Mouse (Mus musculus) layer of hippocampus, postnatal 36 days (tissue): ENCODE data around the gene Zfp568. TPM values are rescaled to one million over a fixed set of nuclear protein-coding genes. Genes with fewer than 3 reads are reported as not detected.

Source experiments
- DNase-seq, 2 experiments: peaks; one replicate each; pipeline ENCODE4 v3.0.0; 2022
- total RNA-seq, 2 experiments: library from RNA; stranded (reverse); gene quantifications; 2 replicates each; pipeline ENCODE4 v1.2.3; 2021

The Zfp568 gene
- total RNA-seq, 2 experiments from 2014 or later: 4.3 to 5.6 TPM

GRCm38 (mm10) chr7:29992698-29993097 lies 8.9 kb downstream of the Zfp568 start:
- no peak for DNase-seq

- no peak for DNase-seq
Measured at GRCm38 (mm10) chr7:29993340-29993739, 9.6 kb downstream of the Zfp568 start.

DNA sequence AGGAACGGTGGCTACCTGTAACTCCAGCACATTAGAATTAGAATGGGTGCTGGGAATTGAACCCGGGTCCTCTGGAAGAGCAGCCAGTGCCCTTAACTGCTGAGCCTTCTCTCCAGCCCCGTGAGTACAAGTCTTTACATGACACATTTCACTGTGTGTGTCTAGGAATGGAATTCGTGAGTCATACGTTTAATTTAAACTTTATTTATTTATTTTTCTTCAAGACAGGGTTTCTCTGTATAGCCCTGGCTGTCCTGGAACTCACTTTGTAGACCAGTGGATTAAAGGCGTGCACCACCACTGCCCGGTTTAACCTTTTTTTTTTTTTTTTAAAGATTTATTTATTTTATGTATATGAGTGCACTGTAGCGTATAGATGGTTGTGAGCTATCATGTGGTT lies 11.4 kb downstream of the Zfp568 start:
- DNase-seq: no peak

GRCm38 (mm10) chr7:30000601-30001000 lies 16.8 kb downstream of the Zfp568 start:
- DNase-seq: no peak

- DNase-seq: no peak
Measured at GRCm38 (mm10) chr7:30007601-30008000, 23.8 kb downstream of the Zfp568 start.

DNA sequence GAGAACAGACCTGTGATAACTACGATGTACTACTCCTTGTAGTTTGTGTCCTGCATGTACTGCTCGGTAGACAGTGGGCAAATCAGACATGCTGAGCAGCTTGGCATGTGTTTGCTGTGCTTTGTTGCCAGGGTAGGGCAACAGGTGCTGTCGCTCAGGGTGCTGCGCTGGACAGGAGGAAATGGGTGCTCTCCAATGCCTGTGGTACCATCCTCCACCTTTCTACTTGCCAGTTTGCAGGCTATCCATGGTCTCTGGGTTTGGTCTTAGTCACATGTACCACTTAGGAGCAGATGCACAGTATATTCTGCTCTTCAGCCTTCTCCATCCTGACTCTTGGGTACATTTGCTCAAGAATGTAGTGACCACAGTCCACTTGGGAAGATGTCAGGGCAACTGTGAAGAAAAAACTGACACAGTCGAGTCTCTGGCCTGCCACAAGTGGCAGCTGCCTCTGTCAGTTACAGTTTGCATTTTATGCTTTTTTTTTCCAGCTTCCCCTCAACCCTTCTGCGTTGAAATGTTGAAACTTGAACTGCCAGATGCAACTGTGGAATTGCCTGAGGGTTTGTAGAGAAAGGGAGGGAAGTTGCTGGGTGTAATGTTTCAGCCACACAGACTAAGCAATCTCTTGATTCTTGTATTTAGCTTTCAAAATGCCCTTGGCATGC lies 24.4 kb downstream of the Zfp568 start:
- DNase-seq: no peak

- peak; percentile 24 to 25 for DNase-seq
Measured at GRCm38 (mm10) chr7:30009321-30010085, 25.7 kb downstream of the Zfp568 start.

DNA sequence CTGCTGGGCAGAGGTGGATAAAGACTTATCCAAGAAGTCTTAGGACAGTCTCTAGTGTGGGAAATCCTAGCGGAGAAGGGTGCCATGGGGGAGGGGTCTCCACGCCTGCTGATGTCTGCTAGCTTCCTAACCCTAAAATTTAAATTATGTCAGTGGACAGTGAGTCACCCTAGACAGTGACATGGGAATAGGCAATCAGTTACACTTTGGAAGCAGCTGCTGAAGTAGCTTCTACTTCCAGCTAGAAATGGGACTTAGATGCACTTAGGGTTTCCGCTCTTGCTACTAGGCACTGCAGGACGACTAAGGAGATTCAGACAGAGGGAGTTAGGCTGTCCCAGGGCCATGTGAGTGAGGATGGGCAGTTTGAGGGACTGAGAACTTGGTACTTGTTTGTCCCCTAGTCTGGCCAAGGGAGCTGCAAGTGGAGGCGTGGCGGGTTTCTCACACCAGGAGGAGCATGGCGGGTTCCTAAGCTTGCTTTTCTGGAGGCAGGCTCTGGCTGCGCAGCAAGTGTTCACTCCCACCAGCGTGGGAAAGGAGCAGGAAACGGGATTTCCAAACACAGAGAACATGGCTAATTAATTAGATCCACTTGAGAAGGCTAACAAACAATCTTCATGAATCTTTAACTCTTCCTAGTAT lies 26.9 kb downstream of the Zfp568 start:
- no peak for DNase-seq

DNA sequence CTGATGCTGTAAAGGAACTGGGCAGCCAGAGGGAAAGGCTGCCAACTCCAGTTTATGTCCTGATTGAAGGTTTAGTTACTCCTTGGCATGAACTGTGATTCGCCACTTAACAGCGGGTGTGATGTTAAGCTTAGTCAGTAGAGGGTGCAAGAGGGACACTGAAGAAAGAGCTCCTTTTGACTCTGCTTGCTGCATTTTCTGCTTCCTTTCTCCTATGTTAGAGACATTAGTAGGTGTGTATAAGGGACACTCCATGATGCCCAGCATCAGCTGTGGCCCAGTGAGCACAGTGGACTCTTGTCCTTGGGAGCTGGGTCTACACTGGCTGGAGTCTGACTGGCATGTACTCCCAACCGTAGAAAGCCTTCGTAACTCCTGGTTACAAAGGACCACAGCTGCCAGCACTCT lies 29.2 kb downstream of the Zfp568 start:
- peak; percentile 24 to 51 for DNase-seq

DNA sequence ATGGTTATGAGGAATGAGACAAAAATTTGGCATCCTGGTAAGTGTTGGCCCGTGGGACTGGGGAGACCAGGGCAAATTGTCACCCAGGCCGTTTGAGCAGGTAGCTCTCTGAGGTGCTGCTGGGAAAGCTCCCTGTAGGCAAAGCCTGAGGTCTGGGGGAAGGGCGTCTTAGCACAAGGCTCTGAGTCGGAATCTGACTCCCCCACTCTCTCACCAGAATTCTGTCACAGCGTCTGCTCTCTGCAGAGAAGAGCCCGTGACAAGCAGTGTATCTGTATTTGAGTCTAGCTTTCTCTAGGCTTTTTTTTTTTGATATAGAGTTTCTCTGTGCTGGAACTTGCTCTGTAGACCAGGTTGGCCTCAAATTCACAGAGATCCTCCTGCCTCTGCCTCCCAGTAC lies 33.5 kb downstream of the Zfp568 start:
- no peak for DNase-seq

GRCm38 (mm10) chr7:30019543-30019942 lies 35.8 kb downstream of the Zfp568 start:
- no peak for DNase-seq

DNA sequence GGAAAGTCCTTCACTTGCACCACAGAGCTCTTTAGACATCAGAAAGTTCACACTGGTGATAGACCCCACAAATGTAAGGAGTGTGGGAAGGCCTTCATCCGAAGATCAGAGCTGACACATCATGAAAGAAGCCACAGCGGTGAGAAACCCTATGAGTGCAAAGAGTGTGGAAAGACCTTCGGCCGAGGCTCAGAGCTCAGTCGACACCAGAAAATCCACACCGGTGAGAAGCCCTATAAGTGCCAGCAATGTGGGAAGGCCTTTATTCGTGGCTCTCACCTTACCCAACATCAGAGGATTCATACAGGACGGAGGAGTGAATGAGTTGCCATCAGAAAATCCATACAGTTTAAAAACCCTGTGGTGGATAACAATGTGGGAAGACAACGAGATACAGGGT lies 39.6 kb downstream of the Zfp568 start:
- no peak for DNase-seq

DNA sequence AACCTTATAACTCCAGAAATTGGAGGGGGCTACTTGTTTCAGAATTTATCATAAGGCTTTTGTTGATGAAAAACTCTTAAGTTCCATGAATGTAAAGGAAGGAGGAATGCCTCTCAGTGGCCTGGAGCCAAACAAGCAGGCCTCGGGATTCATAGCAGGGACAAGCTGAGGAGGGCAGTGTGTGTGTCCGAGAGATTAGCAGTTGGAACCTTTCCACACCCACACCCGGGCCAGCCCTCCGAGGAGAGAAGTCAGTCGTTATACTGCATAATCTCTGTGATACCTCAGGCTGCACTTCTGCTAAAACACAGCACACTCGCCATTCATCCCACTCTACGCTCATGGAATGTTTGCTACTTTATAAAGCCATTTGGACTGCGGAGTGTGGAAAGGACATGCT lies 40.0 kb downstream of the Zfp568 start:
- no peak for DNase-seq

DNA sequence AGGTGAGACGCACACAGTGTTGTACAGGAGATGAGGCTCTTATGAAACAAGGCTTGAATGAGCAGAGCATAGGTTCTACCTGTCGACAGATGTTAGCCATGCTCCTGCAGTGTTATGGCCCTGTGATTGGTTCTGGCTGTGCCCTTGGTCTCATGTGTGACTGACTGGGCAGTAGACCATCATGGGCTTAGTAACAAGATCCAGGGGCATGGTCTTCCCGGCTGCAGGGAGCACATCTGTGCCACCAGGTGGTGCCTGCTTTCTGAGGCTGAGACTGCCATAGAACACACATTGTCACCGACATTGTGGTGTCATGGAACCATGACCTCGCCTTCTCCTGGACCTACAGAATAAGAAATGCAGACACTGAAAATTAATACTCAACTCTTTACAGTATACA lies 41.6 kb downstream of the Zfp568 start:
- no peak for DNase-seq

DNA sequence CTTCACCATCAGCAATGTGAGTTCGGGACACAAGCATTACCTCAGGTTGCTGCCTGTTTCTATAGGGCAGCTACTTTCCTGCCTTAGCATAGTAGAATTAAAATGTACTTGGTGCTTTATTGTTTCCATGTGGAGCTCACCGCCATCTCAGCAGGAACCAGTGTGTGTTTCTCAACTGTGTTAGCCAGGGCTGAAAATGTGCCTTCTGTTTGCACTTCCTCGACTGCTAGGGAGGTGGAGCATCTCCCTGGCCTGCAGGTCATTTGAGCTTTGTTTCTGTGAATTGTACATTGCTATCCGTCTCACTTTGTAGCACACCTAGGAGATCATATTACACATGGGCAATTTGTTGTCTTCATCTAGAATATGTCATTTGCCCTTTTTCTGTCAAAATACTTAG lies 43.6 kb downstream of the Zfp568 start:
- DNase-seq: no peak

DNA sequence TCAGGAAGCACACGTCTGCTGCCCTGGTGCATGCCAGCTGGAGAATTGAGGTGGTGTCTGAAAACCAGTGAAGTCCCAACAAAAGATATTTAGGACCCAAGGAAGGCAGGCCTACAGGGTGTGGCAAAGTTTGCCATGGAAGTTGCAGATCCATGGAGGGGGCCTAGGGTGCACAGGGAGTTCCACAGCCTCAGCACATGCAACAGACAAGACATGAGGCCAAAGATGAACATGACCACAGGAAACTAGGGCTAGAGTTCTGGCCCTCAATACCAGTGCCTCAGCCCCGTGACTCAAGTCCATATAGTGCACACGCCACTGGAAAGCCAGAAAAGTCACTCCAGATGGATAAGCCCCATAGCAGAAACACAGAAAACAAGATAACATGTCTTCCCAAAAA lies 44.8 kb downstream of the Zfp568 start:
- no peak for DNase-seq

DNA sequence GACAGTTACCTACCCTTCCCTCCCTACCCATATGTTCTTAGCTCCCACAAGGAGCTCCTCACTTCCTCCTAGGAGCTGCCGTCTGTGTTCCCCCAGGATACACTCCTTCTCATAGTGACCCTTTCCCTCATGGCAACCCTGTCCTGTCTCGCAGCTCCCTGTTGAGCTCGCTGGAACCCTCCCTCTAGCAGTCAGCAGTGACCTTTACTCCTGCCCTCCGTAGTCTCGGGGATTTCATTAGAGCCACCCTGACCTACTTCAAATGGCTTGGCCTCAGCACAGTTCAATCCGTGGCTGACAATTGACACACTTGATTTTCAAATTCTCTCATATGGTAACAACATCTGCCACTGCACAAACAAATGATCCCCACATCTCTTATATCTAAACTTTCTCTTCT lies 46.9 kb downstream of the Zfp568 start:
- DNase-seq: no peak

- DNase-seq: no peak
Measured at GRCm38 (mm10) chr7:30031379-30031778, 47.6 kb downstream of the Zfp568 start.

- DNase-seq: no peak
Measured at GRCm38 (mm10) chr7:30034331-30034730, 50.6 kb downstream of the Zfp568 start.

DNA sequence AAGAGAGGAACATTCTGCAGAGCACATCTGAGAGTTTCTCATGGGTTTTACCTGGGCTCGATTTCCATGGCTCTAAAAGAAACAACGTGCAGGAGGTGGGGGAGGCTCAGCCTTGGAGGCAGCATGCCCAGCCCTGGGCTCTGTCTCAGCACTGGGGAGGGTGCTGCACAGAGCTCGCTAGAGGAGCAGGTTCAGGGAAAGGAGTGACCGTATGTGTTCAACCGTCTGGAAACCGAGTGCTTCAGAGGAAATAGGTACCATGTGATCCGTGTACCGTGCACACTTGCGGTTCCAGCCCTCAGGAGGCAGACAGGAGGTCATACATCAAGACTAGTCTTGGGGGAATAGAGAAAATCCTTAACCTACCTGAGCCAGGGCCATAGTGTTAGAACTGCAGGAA lies 60.6 kb downstream of the Zfp568 start:
- no peak for DNase-seq

GRCm38 (mm10) chr7:30048126-30048525 lies 64.4 kb downstream of the Zfp568 start:
- DNase-seq: peak; percentile 15 to 18

GRCm38 (mm10) chr7:30050882-30051548 lies 67.3 kb downstream of the Zfp568 start, which contains the start of gene Zfp14:
TSS of gene Zfp14 (minus strand) at chr7:30051380.
- DNase-seq: peak; percentile 93 to 94

DNA sequence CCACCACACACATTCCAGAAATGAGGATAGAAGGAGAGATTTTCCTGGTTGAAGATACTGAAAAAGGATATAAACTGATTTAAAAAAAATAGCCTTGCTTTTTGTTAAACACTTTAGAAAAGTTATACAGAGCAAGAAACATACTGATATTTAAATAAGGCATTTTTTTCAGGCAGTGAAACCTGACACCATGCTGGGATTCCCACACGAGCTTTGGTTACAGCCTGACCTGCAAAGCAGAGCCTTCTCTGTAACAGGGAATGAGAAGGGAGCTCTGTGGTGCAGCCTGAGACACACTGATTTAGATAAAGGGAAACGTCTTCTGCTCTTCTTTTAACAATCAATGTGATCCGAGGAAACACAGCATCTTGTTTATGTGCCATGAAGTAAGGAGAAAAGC lies 69.8 kb downstream of the Zfp568 start:
- no peak for DNase-seq
